Mouse (Mus musculus): ENCODE results near the gene Tlcd2. TPM values are rescaled to one million over a fixed set of nuclear protein-coding genes. Genes with fewer than 3 reads are reported as not detected.

The Tlcd2 gene
- total and polyA plus RNA-seq, 3 experiments, result 3.7 to 10.3 (median 4.6) TPM

DNA sequence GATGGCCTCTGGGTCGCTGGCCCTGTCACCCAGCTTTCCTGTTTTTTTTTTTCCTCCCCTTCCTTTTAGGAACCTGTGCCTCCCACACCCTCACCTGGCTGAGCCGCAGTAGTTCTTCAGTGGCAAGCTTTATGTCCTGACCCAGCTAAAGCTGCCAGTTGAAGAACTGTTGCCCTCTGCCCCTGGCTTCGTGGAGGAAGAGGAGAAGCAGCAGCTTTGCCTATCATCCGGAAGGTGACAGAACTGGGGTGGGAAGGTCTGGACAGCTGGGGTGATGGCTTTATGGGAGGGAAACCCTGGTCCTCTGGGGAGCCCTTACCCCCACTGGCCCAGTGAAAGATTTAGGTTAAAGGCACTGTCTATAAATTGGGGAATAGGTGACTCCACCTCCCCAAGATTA, 2.1 kb downstream of the Tlcd2 start:
- Histone ChIP-seq H3K36me3 (ENCODE audit: control insufficient read depth, insufficient read depth, low read length) (peaks cover 28% of the 10 kb centered on the region), H3K4me1 (ENCODE audit: control insufficient read depth, insufficient read depth, low read length) (peaks cover 20% of the 10 kb centered on the region), H3K9ac (ENCODE audit: low read depth, low read length) (peak overlapping the region; percentile 10; the same call in 1 of the 2 replicates), H3K79me2 (replicated peaks; ENCODE audit: control insufficient read depth, insufficient read depth, low read length) (no peaks in the 10 kb centered on the region), H3K27me3 (ENCODE audit: control insufficient read depth, insufficient read depth, low read length) (no peaks in the 10 kb centered on the region), H3K27ac (peak overlapping the region; percentile 97), H3K4me3 (peak overlapping the region; percentile 33)
- 48% methylated on average over 4 of the region's 4 CpGs for WGBS
- intact Hi-C loops (cut with DNase I), result loop anchor here (5.0 kb wide), 2 partner anchors 109 to 631 kb away; partner anchors contain the start of gene Mnt
- TF ChIP-seq POLR2A (IDR thresholded peaks at IDR 0.05; ENCODE audit: insufficient read depth, low read depth, low read length) (no peak), CTCF (IDR thresholded peaks at IDR 0.05) (no peak), EP300 (IDR thresholded peaks at IDR 0.05; ENCODE audit: insufficient read depth, low read depth, low read length) (no peak)
- DNase-seq, result peak in 1 of 2 experiments; percentile 24

DNA sequence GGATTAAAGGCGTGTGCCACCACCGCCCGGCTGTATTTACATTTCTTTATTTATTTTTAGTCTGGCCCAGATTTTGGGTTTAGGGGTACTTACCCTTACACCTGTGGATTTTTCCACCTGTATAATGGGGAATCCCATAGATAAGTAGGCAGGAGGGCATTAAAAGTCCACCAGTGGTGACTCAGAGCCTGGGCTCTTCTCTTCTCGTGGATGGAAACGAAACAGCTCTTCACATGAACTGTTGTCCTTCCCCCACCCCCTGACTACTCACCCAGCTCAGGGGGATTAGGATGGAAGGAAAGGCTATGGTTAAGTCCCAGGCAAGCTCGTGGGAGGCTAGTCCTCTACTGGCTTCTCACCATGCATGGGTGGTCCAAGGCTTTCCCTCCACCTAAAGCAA, 2.9 kb downstream of the Tlcd2 start:
- 76% methylated on average over 6 of the region's 6 CpGs for WGBS
- TF ChIP-seq POLR2A (IDR thresholded peaks at IDR 0.05; ENCODE audit: insufficient read depth, low read depth, low read length) (no peak), EP300 (IDR thresholded peaks at IDR 0.05; ENCODE audit: insufficient read depth, low read depth, low read length) (no peak), CTCF (IDR thresholded peaks at IDR 0.05) (no peak)
- H3K27me3 ChIP-seq (ENCODE audit: control insufficient read depth, insufficient read depth, low read length), result no peaks in the 10 kb centered on the region
- no peak overlapping the region for H3K4me3 ChIP-seq
- no peak for DNase-seq
- no peaks in the 10 kb centered on the region for H3K79me2 ChIP-seq (replicated peaks; ENCODE audit: control insufficient read depth, insufficient read depth, low read length)
- H3K4me1 ChIP-seq (ENCODE audit: control insufficient read depth, insufficient read depth, low read length), result peaks cover 13% of the 10 kb centered on the region
- intact Hi-C loops (cut with DNase I), result loop anchor here (5.0 kb wide), 2 partner anchors 108 to 632 kb away; partner anchors contain the start of gene Mnt
- no peak overlapping the region for H3K9ac ChIP-seq (ENCODE audit: low read depth, low read length)
- no peak overlapping the region for H3K27ac ChIP-seq
- peaks cover 25% of the 10 kb centered on the region for H3K36me3 ChIP-seq (ENCODE audit: control insufficient read depth, insufficient read depth, low read length)

DNA sequence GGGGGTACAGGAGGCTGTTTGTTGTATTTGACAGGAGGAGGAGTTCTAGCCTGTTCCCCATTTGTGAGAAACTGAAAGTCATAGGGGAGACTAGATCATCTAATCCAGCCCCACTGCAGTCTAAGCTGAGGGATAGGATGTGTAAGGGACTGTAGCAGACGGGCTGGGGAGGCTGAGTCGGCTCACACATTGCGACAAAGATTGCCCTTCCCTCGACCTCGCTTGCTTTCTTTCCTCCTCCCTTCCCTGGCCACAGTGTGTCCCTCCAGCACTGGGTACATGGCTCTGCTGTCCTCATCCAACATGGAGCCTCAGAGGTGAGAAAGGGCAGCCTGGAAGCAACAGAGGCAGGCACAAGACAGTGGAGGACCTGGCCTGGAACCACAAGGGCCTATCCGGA, 3.5 kb downstream of the Tlcd2 start:
- no peak overlapping the region for H3K27ac ChIP-seq
- 73% methylated on average over 6 of the region's 6 CpGs for WGBS
- peaks cover 7% of the 10 kb centered on the region for H3K4me1 ChIP-seq (ENCODE audit: control insufficient read depth, insufficient read depth, low read length)
- H3K27me3 ChIP-seq (ENCODE audit: control insufficient read depth, insufficient read depth, low read length), result no peaks in the 10 kb centered on the region
- TF ChIP-seq EP300 (IDR thresholded peaks at IDR 0.05; ENCODE audit: insufficient read depth, low read depth, low read length) (no peak), CTCF (IDR thresholded peaks at IDR 0.05) (no peak), POLR2A (IDR thresholded peaks at IDR 0.05; ENCODE audit: insufficient read depth, low read depth, low read length) (no peak)
- no peak overlapping the region for H3K9ac ChIP-seq (ENCODE audit: low read depth, low read length)
- intact Hi-C loops (cut with DNase I), result no loop called here
- H3K36me3 ChIP-seq (ENCODE audit: control insufficient read depth, insufficient read depth, low read length), result peaks cover 20% of the 10 kb centered on the region
- H3K79me2 ChIP-seq (replicated peaks; ENCODE audit: control insufficient read depth, insufficient read depth, low read length), result no peaks in the 10 kb centered on the region
- no peak overlapping the region for H3K4me3 ChIP-seq
- DNase-seq, result peak in 1 of 2 experiments; percentile 16

DNA sequence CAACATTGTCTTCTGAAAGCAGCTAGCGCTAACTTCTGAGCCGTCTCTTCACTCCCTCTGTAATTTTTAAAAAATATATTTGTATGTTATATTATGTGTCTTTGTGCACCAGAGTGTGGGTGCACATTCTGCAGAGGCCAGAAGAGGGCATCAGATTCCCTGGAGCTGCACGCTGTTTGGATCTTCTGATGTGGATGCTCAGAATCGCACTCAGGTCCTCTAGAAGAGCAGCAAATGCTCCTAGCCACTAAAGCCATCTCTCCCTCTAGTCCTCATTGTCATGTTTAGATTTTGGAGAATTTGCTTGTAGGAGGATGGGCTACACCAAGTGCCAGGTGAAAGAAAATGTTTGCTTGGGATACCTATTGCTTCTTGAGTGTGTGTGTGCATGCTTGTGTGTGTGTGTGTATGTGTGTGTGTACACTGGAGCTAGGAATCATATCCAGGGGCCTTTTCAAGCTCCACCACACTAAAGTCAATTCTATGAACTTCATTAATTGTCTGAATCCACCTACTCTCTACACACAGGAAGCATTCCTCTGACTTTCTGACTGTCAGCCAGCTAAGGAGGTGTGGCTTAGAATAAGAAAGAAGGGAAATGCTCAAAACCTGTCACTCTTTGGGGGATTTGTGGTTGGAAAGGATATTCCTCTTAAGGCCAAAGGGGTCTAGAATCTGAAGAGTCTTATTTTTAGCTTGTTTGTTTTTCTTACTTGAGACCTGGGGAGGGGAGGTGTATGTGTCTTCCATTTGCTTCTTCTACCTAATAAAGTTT, 5.4 kb downstream of the Tlcd2 start:
- no peaks in the 10 kb centered on the region for H3K27me3 ChIP-seq (ENCODE audit: control insufficient read depth, insufficient read depth, low read length)
- H3K4me3 ChIP-seq, result no peak overlapping the region
- H3K27ac ChIP-seq, result no peak overlapping the region; the same call in 1 of the 2 replicates
- intact Hi-C loops (cut with DNase I), result no loop called here
- no peak overlapping the region for H3K9ac ChIP-seq (ENCODE audit: low read depth, low read length)
- H3K4me1 ChIP-seq (ENCODE audit: control insufficient read depth, insufficient read depth, low read length), result peaks cover 6% of the 10 kb centered on the region
- WGBS, result 96% methylated on average over 4 of the region's 4 CpGs
- no peaks in the 10 kb centered on the region for H3K79me2 ChIP-seq (replicated peaks; ENCODE audit: control insufficient read depth, insufficient read depth, low read length)
- DNase-seq, result peak in 1 of 2 experiments; percentile 24
- H3K36me3 ChIP-seq (ENCODE audit: control insufficient read depth, insufficient read depth, low read length), result peaks cover 20% of the 10 kb centered on the region
- TF ChIP-seq EP300 (IDR thresholded peaks at IDR 0.05; ENCODE audit: insufficient read depth, low read depth, low read length) (no peak), CTCF (IDR thresholded peaks at IDR 0.05) (peak; percentile 53), POLR2A (IDR thresholded peaks at IDR 0.05; ENCODE audit: insufficient read depth, low read depth, low read length) (peak; percentile 38; the same call in 1 of the 2 replicates)

DNA sequence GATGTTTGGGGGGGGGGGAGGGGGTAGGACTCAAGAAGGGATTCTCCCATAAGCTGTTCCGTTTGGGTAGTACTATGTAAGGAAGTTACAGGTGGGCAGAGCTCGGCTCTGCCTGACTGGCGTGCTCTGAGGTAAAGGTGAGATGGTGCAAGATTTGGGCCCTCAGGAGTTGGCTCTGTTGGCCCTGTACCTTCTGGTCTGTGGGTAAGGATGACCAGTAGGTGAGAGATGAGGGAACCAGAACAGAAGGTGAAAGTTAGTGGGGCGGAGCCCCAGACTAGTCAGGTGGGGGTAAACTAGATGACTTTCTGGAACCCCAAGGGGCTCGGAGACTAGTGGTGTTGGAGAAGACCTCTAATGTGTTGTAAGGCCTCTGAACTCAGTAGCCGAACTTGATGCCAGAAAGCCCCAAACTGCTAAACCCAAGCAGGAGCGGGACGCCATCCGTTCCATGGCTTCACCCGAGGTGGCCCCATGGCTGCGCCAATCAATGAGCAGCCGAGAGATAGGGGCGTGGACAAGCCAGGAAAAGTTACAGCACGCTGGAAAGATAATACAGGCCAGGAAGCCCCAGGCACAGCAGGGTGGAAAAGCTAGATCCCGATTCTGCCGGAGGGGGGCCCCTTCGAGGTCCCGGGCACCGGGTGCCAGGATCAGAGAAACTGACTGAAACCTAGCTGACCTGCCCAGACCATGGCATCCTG, 6.1 kb downstream of the Tlcd2 start:
- 8% methylated on average over 19 of the region's 19 CpGs for WGBS
- H3K36me3 ChIP-seq (ENCODE audit: control insufficient read depth, insufficient read depth, low read length), result peaks cover 20% of the 10 kb centered on the region
- intact Hi-C loops (cut with DNase I), result loop anchor here (2.0 kb wide), 1 partner anchor 17 kb away; no protein-coding TSS in a partner anchor
- peaks cover 6% of the 10 kb centered on the region for H3K4me1 ChIP-seq (ENCODE audit: control insufficient read depth, insufficient read depth, low read length)
- peak overlapping the region; percentile 59 for H3K9ac ChIP-seq (ENCODE audit: low read depth, low read length)
- DNase-seq, result peak; percentile 74 to 81
- H3K27ac ChIP-seq, result peak overlapping the region; percentile 69
- no peaks in the 10 kb centered on the region for H3K27me3 ChIP-seq (ENCODE audit: control insufficient read depth, insufficient read depth, low read length)
- H3K79me2 ChIP-seq (replicated peaks; ENCODE audit: control insufficient read depth, insufficient read depth, low read length), result no peaks in the 10 kb centered on the region
- H3K4me3 ChIP-seq, result peak overlapping the region; percentile 53
- no peak for TF ChIP-seq EP300 (IDR thresholded peaks at IDR 0.05; ENCODE audit: insufficient read depth, low read depth, low read length)
- peak; percentile 33 for TF ChIP-seq CTCF (IDR thresholded peaks at IDR 0.05)
- TF ChIP-seq POLR2A (IDR thresholded peaks at IDR 0.05; ENCODE audit: insufficient read depth, low read depth, low read length), result no peak; the same call in 1 of the 2 replicates

All from heart, adult 2 months (tissue).